Mouse (Mus musculus) stomach, embryonic 14.5 days (tissue): ENCODE measurements around the gene Vmn2r56. TPM values are rescaled to one million over a fixed set of nuclear protein-coding genes. Genes with fewer than 3 reads are reported as not detected.
"Not testable (repeated sequence)": the region's sequence is repeated elsewhere in the genome, so short reads cannot be mapped to it uniquely, and the experiment has no call there.

Experiments
- ATAC-seq: fragments of 200-750 bp; cut with Nextera tagmentation; 2 replicates; pipeline ENCODE4 v1.8.0; 2017; ENCODE audit warnings: low read depth, moderate TSS enrichment; ENCODE audit not compliant: insufficient number of reproducible peaks, insufficient read depth, low FRiP score
- H3K27ac ChIP-seq: fragments of 300-500 bp; sonication (generic); 2 replicates; pipeline ENCODE4 v1.5.1; 2014; ENCODE audit warnings: mild to moderate bottlenecking, low read length, moderate library complexity, mixed read lengths
- H3K27me3 ChIP-seq: fragments of 300-500 bp; sonication (generic); 2 replicates; pipeline ENCODE4 v1.6.1; 2014; ENCODE audit warnings: low read length, control low read depth, mixed read lengths; ENCODE audit not compliant: control insufficient read depth, insufficient read depth
- H3K36me3 ChIP-seq: fragments of 300-500 bp; sonication (generic); 2 replicates; pipeline ENCODE4 v1.6.1; 2014; ENCODE audit warnings: mild to moderate bottlenecking, control low read depth, low read length, moderate library complexity, mixed read lengths; ENCODE audit not compliant: control insufficient read depth, insufficient read depth
- H3K4me1 ChIP-seq: fragments of 300-500 bp; sonication (generic); 2 replicates; pipeline ENCODE4 v1.6.1; 2014; ENCODE audit warnings: low read length, control low read depth, mixed read lengths; ENCODE audit not compliant: control insufficient read depth, insufficient read depth
- H3K4me2 ChIP-seq: fragments of 300-500 bp; sonication (generic); replicated peaks from 2 replicates; pipeline ENCODE4 v1.6.1; 2014; ENCODE audit warnings: low read depth, low read length, control low read depth
- H3K4me3 ChIP-seq: fragments of 300-500 bp; sonication (generic); 2 replicates; pipeline ENCODE4 v1.5.1; 2014; ENCODE audit warnings: low read depth, low read length, control low read depth
- H3K9ac ChIP-seq: fragments of 300-500 bp; sonication (generic); replicated peaks from 2 replicates; pipeline ENCODE4 v1.6.1; 2014; ENCODE audit warnings: low read depth, mild to moderate bottlenecking, control low read depth, low read length, moderate library complexity, mixed read lengths
- H3K9me3 ChIP-seq: fragments of 300-500 bp; sonication (generic); 2 replicates; pipeline ENCODE4 v1.6.1; 2016; ENCODE audit warnings: low read depth, low read length, control low read depth; ENCODE audit not compliant: control insufficient read depth
- WGBS: fragments of 180-500 bp; shearing (Covaris S2); extraction: QIAGEN DNeasy Blood & Tissue Kit; methylation state at CpG from one replicate; pipeline ENCODE4 v1.1.7; 2014; 5-methylcytosine and 5-hydroxymethylcytosine counted together
- polyA plus RNA-seq: library from polyadenylated mRNA; unstranded; fragments of >200 nt; fragmentation: Nextera tagmentation; extraction: Ambion mirVana; gene quantifications from 2 replicates; pipeline ENCODE4 v1.2.1, GENCODE M21; 2014

Vmn2r56 gene
- polyA plus RNA-seq, 1 experiment from 2014 or later = not detected

DNA sequence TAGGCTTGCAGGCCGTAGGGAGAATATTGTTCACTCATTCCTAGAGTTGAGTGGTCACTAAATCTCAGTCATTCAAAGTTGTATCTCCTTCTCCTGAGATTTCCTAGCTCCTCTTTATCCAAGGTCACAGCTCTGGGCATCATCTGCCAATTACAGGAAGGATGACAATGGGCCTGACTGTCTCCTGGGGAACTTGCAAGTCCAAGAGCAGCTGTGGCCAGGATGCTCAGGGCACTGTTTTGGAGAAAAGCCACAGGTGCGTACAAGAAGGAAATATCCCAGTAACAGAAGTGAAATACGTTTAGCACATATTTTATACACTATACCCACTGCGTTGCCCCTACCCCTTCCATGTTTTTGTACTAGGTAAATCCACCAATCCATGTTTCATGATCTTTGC lies 94.6 kb downstream of the Vmn2r56 start, which contains the start of gene Vmn2r54:
Gene Vmn2r54, minus strand, starts transcription at position 101 of the 400 bp plus-strand sequence.
- not testable (repeated sequence) for H3K27ac ChIP-seq, H3K9ac ChIP-seq, H3K4me3 ChIP-seq, H3K27me3 ChIP-seq, H3K36me3 ChIP-seq, ATAC-seq, H3K9me3 ChIP-seq, H3K4me2 ChIP-seq, H3K4me1 ChIP-seq
- 77% methylated on average over 3 of the region's 4 CpGs for WGBS

Other genes starting within 250 kb of the Vmn2r56 start
- gene 2900092C05Rik, start 222.5 kb downstream of the Vmn2r56 start, polyA plus RNA-seq = not detected in 2 replicates
- gene Vmn2r53, start 126.2 kb downstream of the Vmn2r56 start, polyA plus RNA-seq = 0.03 TPM in 1 of 2 replicates, not detected in the other
- not detected in 2 replicates for gene Vmn2r54, start 94.7 kb downstream of the Vmn2r56 start, polyA plus RNA-seq
- gene Vmn2r55, start 50.0 kb downstream of the Vmn2r56 start, polyA plus RNA-seq = not detected in 2 replicates
- gene Zscan18, start 68.6 kb upstream of the Vmn2r56 start, polyA plus RNA-seq = 8.2 and 10.5 TPM in 2 replicates
- 23.9 and 24.4 TPM in 2 replicates for gene Zfp329, start 83.9 kb upstream of the Vmn2r56 start, polyA plus RNA-seq
- 29.9 and 35.7 TPM in 2 replicates for gene Zfp110, start 99.8 kb upstream of the Vmn2r56 start, polyA plus RNA-seq
- gene Zfp128, start 146.2 kb upstream of the Vmn2r56 start, polyA plus RNA-seq = 4.5 and 4.6 TPM in 2 replicates
- 22.4 and 23.0 TPM in 2 replicates for gene Zscan22, start 162.8 kb upstream of the Vmn2r56 start, polyA plus RNA-seq
- 1,309 and 1,442 TPM in 2 replicates for gene Rps5, start 187.3 kb upstream of the Vmn2r56 start, polyA plus RNA-seq
- gene Rnf225, start 192.4 kb upstream of the Vmn2r56 start, polyA plus RNA-seq = 0.97 and 1.4 TPM in 2 replicates
- 9.4 and 9.7 TPM in 2 replicates for gene Zfp324, start 230.8 kb upstream of the Vmn2r56 start, polyA plus RNA-seq
- 8.7 and 9.2 TPM in 2 replicates for gene Zfp446, start 242.8 kb upstream of the Vmn2r56 start, polyA plus RNA-seq